Mouse (Mus musculus) small intestine, adult 2 months (tissue): ENCODE measurements at regions not wholly inside any gene's neighbourhood (a gene's known extent, or its start where the extent isn't known, plus 50 kb on each side); places are given as distances from the start of the nearest gene placed in this dataset.

Experiments used
- CTCF ChIP-seq: fragments of 200-500 bp; IDR thresholded peaks from 2 replicates; pipeline ENCODE4 v1.5.1; 2012; ENCODE audit warnings: low read depth, mild to moderate bottlenecking, control low read depth, inconsistent platforms, low read length, moderate library complexity, mixed read lengths; ENCODE audit not compliant: insufficient replicate concordance, insufficient read length; ENCODE audit errors: extremely low read depth
- POLR2A ChIP-seq: fragments of 200-500 bp; IDR thresholded peaks from 2 replicates; pipeline ENCODE4 v1.6.1; 2012; ENCODE audit warnings: low read depth, mild to moderate bottlenecking, control low read depth, inconsistent platforms, low read length, moderate library complexity

DNA sequence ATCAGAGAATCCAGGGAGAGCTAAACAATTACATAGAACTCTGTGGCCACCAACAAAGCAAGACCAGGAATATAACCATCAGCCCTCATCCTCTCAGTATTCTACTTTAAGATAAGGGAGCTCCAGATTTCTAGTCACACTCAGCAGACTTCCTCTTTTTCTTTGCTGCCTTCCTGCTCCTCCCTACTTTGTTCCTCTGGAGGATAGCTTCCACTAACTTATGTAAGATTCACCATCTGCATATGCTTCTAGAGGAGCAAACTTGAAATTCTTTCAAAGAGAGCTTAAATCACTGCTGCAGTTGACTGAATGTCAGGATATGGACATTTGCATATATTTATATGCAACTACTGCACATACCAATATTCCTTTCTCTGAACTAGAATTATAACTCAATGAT lies 1352.6 kb downstream of the Zfp704 start:
- TF ChIP-seq CTCF (no peak), POLR2A (no peak)
